Mouse (Mus musculus) liver, postnatal 0 days (tissue): ENCODE data around the gene Fam168a.

ENCODE experiments used
- CTCF ChIP-seq: sonication (generic); IDR thresholded peaks from 2 replicates; pipeline ENCODE4 v1.5.1; 2016; ENCODE audit warnings: antibody characterized with exemption, low read depth
- EP300 ChIP-seq: IDR thresholded peaks from 2 replicates; pipeline ENCODE4 v1.6.1; 2016; ENCODE audit warnings: antibody characterized with exemption, low read depth, mild to moderate bottlenecking

DNA sequence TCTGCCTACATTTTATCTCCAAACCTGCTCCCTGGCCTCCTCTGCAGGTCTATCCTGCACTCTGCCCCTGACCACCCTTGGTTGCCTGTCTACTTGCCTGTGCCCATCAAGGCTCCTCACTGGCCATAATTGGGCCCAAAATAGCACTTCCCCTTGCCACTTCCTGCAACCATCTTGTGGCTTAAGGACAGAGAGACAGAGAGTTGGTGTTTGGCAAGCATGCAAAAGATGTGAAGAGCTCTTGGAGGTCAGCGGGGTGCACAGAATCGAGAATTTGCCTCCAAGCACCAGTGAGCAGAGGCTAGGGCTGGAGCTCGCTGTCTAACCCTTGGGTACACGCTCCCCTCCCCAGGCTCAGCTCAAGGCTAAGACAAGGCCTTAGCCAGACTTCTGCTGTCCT, 162.1 kb downstream of the Fam168a start:
- TF ChIP-seq CTCF (no peak), EP300 (no peak)
